Mouse (Mus musculus) liver, embryonic 14.5 days (tissue): ENCODE results near the gene Myo10.

Experiments used
- CTCF ChIP-seq: IDR thresholded peaks from 2 replicates; pipeline ENCODE4 v1.5.1; 2016; ENCODE audit warnings: antibody characterized with exemption, low read depth, control low read depth
- EP300 ChIP-seq: IDR thresholded peaks from 2 replicates; pipeline ENCODE4 v1.6.1; 2016; ENCODE audit warnings: antibody characterized with exemption, low read depth

GRCm38 (mm10) chr15:25751510-25751909 is 129.2 kb downstream of the Myo10 start:
- no peak for TF ChIP-seq CTCF
- TF ChIP-seq EP300 = no peak
